Mouse (Mus musculus) limb, embryonic 14.5 days (tissue): ENCODE results near the gene Trim30b. TPM values are rescaled to one million over a fixed set of nuclear protein-coding genes. Genes with fewer than 3 reads are reported as not detected.
A peak's percentile ranks its signal among the peaks of the same experiment; 100 is the strongest.
"Not testable (repeated sequence)": the region's sequence is repeated elsewhere in the genome, so short reads cannot be mapped to it uniquely, and the experiment has no call there.

Experiments
- ATAC-seq: fragments of 200-750 bp; cut with Nextera tagmentation; 2 replicates; pipeline ENCODE4 v1.8.0; 2017; ENCODE audit warnings: low read depth, moderate number of reproducible peaks, moderate TSS enrichment; ENCODE audit not compliant: low FRiP score
- DNase-seq: peaks from one replicate; pipeline ENCODE4 v3.0.0-alpha.2; 2015; ENCODE audit warnings: low spot score
- H3K27ac ChIP-seq: fragments of 300-500 bp; sonication (generic); replicated peaks from 2 replicates; pipeline ENCODE4 v1.5.1; 2014; ENCODE audit warnings: low read depth, mild to moderate bottlenecking, low read length, moderate library complexity, mixed read lengths
- H3K27me3 ChIP-seq: fragments of 300-500 bp; sonication (generic); 2 replicates; pipeline ENCODE4 v1.6.1; 2014; ENCODE audit warnings: low read length, mixed read lengths; ENCODE audit not compliant: control insufficient read depth, insufficient read depth
- H3K36me3 ChIP-seq: fragments of 300-500 bp; sonication (generic); 2 replicates; pipeline ENCODE4 v1.6.1; 2014; ENCODE audit warnings: mild to moderate bottlenecking, low read length, moderate library complexity, mixed read lengths; ENCODE audit not compliant: control insufficient read depth, insufficient read depth
- H3K4me1 ChIP-seq: fragments of 300-500 bp; sonication (generic); 2 replicates; pipeline ENCODE4 v1.6.1; 2014; ENCODE audit warnings: antibody characterized with exemption, low read length, mixed read lengths; ENCODE audit not compliant: control insufficient read depth, insufficient read depth
- H3K4me2 ChIP-seq: fragments of 300-500 bp; sonication (generic); replicated peaks from 2 replicates; pipeline ENCODE4 v1.6.1; 2014; ENCODE audit warnings: low read depth, mild to moderate bottlenecking, low read length, moderate library complexity; ENCODE audit not compliant: severe bottlenecking
- H3K4me3 ChIP-seq: fragments of 300-500 bp; sonication (generic); replicated peaks from 2 replicates; pipeline ENCODE4 v1.5.1; 2014; ENCODE audit warnings: low read length
- H3K9ac ChIP-seq: fragments of 300-500 bp; sonication (generic); 2 replicates; pipeline ENCODE4 v1.6.1; 2014; ENCODE audit warnings: mild to moderate bottlenecking, low read depth, low read length, moderate library complexity; ENCODE audit not compliant: severe bottlenecking
- H3K9me3 ChIP-seq: fragments of 300-500 bp; sonication (generic); 2 replicates; pipeline ENCODE4 v1.6.1; 2016; ENCODE audit warnings: low read length; ENCODE audit not compliant: control insufficient read depth
- POLR2A ChIP-seq: fragments of 200-500 bp; IDR thresholded peaks from 2 replicates; pipeline ENCODE4 v1.8.0; 2012; ENCODE audit warnings: inconsistent platforms, mild to moderate bottlenecking, moderate library complexity, borderline replicate concordance; ENCODE audit not compliant: insufficient read depth, insufficient read length; ENCODE audit errors: extremely low read depth
- WGBS: fragments of 180-500 bp; shearing (Covaris S2); extraction: QIAGEN DNeasy Blood & Tissue Kit; methylation state at CpG from one replicate; pipeline ENCODE4 v1.1.7; 2014; 5-methylcytosine and 5-hydroxymethylcytosine counted together
- polyA plus RNA-seq, 2 experiments: library from polyadenylated mRNA; depleted of rRNA in 1 of 2; stranded (reverse) in 1 of 2; unstranded in 1 of 2; fragments of >200 nt; fragmentation: Nextera tagmentation in 1 of 2; extraction: Ambion mirVana in 1 of 2; gene quantifications; 2 replicates each; pipeline versions ENCODE4 v1.2.1 to v1.2.3; 2012 to 2014

Trim30b gene
- polyA plus RNA-seq, 2 experiments, result 0.06 to 0.07 TPM

DNA sequence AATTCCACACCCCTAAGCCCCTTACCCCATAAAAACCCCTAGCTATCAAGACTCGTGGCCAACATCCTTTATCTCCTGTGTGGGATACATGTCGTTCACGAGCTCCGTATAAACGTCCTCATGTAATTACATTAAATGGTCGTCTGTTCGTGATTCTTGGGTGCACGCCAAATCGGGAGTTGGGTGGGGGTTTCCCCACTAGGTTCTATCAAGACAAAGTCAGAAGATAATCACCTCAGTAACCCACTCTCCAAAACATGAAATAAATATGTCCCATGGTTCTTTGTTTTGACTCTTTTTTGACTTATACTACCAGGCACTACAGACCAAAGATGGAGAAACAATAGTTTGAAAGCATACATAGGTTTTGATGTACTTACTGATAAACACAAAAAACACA lies 47.7 kb downstream of the Trim30b start:
- ATAC-seq (no peak), DNase-seq (no peak)
- H3K9ac ChIP-seq, result no peak overlapping the region
- H3K27ac ChIP-seq, result no peak overlapping the region
- H3K4me1 ChIP-seq, result no peaks in the 10 kb centered on the region
- H3K4me2 ChIP-seq, result no peak overlapping the region
- WGBS, result 69% methylated on average over 9 of the region's 9 CpGs
- TF ChIP-seq POLR2A, result no peak
- no peaks in the 10 kb centered on the region for H3K9me3 ChIP-seq
- H3K36me3 ChIP-seq, result no peaks in the 10 kb centered on the region
- no peak overlapping the region for H3K4me3 ChIP-seq
- no peaks in the 10 kb centered on the region for H3K27me3 ChIP-seq

DNA sequence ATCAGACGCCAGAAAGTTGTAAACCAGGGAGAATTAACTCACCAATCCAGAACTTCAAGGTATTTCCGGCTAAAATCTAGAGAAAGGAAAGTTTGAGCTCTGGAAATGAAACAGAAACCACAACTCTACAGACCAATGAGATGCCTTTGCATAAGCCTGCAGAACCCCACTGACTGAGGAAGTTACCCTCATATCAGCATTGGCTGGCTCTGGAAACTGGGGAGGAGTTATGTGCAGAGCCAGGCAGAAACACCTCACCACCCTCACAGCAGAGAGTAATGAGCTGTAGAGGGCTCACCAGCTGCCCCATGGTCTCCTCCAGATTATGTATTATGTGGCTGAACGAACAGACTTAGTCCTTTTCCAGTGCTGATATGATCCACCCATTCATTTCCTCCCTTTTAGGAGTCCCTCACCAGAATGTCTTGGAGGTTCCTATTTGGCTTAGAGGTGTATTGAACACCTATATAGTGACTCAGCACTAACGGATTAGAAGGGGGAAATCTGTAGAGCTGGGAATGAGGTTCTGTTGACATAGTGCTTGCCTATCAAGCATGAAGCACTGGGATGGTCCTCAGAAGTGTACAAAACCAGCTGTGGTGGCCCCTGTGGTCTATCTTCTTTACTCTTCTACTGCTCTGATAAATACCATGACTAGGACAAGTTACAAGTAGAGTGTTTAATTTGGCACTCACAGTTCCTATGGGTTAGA lies 54.2 kb downstream of the Trim30b start, which contains the start of gene Trim12a:
Trim12a (minus strand) TSS at position 98 of the 712 bp plus-strand sequence.
- H3K4me1 ChIP-seq, H3K27ac ChIP-seq, H3K9me3 ChIP-seq, H3K27me3 ChIP-seq, H3K36me3 ChIP-seq, DNase-seq: not testable (repeated sequence)
- peak; percentile 87 for ATAC-seq
- Histone ChIP-seq H3K9ac (peak within 1 kb of the TSS; percentile 38), H3K4me3 (peak within 1 kb of the TSS; percentile 37), H3K4me2 (peak within 1 kb of the TSS; percentile 49)
- 26% methylated on average over 4 of the region's 4 CpGs for WGBS

DNA sequence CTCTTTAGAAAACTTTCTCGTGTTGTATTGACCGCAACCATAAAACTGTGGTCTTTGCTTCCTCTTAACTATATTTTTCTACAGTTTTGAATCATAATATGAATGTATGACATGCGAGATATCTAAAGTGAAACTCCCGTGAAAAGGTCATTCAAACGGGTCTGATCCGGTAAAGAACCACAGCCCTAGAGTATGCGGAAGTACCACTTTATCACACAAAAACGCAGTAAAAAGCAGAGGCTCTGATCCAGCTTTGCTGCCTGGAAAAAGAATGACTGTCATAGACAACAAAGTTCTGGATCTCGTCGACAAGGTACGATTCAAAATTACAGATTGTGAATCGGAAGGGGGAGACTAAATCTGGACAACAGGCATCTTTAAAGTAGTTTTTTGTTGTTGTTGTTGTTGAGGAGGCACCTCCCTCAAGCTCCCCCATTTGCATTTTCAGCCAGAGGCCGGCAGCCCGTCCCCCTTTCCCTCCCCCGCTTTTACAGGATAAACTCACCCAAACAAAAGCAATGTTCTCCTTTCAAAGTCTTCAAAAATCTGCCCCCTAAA lies 54.8 kb downstream of the Trim30b start:
- 11% methylated on average over 15 of the region's 15 CpGs for WGBS
- peak; percentile 11 for DNase-seq
- no peaks in the 10 kb centered on the region for H3K27me3 ChIP-seq
- no peaks in the 10 kb centered on the region for H3K4me1 ChIP-seq
- H3K4me2 ChIP-seq, result peak overlapping the region; percentile 49
- peak overlapping the region; percentile 37 for H3K4me3 ChIP-seq
- no peak for TF ChIP-seq POLR2A
- ATAC-seq, result peak; percentile 53; the same call in 1 of the 2 replicates
- H3K36me3 ChIP-seq, result no peaks in the 10 kb centered on the region
- peak overlapping the region; percentile 38 for H3K9ac ChIP-seq
- H3K9me3 ChIP-seq, result no peaks in the 10 kb centered on the region
- no peak overlapping the region; the same call in 1 of the 2 replicates for H3K27ac ChIP-seq

Other genes starting within 250 kb of the Trim30b start
- not detected in 2 replicates for gene Ubqln5, start 240.1 kb downstream of the Trim30b start, polyA plus RNA-seq (2012; rRNA removed)
- not detected in 2 replicates for gene Ubqln5, start 240.1 kb downstream of the Trim30b start, polyA plus RNA-seq (2014; fragmentation: Nextera tagmentation; extraction: Ambion mirVana)
- not detected in 2 replicates for gene Olfr643, start 232.5 kb downstream of the Trim30b start, polyA plus RNA-seq (2012; rRNA removed)
- gene Olfr643, start 232.5 kb downstream of the Trim30b start, polyA plus RNA-seq (2014; fragmentation: Nextera tagmentation; extraction: Ambion mirVana), result not detected in 2 replicates
- gene Ubqln3, start 226.6 kb downstream of the Trim30b start, polyA plus RNA-seq (2012; rRNA removed), result not detected in 2 replicates
- not detected in 2 replicates for gene Ubqln3, start 226.6 kb downstream of the Trim30b start, polyA plus RNA-seq (2014; fragmentation: Nextera tagmentation; extraction: Ambion mirVana)
- not detected in 2 replicates for gene Ubqlnl, start 219.3 kb downstream of the Trim30b start, polyA plus RNA-seq (2012; rRNA removed)
- gene Ubqlnl, start 219.3 kb downstream of the Trim30b start, polyA plus RNA-seq (2014; fragmentation: Nextera tagmentation; extraction: Ambion mirVana), result not detected in 2 replicates
- gene Olfm5, start 205.1 kb downstream of the Trim30b start, polyA plus RNA-seq (2012; rRNA removed), result not detected in 2 replicates
- not detected in 2 replicates for gene Olfm5, start 205.1 kb downstream of the Trim30b start, polyA plus RNA-seq (2014; fragmentation: Nextera tagmentation; extraction: Ambion mirVana)
- 0.05 and 0.08 TPM in 2 replicates for gene Olfr648, start 186.5 kb downstream of the Trim30b start, polyA plus RNA-seq (2012; rRNA removed)
- gene Olfr648, start 186.5 kb downstream of the Trim30b start, polyA plus RNA-seq (2014; fragmentation: Nextera tagmentation; extraction: Ambion mirVana), result 0.21 and 0.35 TPM in 2 replicates
- not detected in 2 replicates for gene Olfr649, start 173.9 kb downstream of the Trim30b start, polyA plus RNA-seq (2012; rRNA removed)
- not detected in 2 replicates for gene Olfr649, start 173.9 kb downstream of the Trim30b start, polyA plus RNA-seq (2014; fragmentation: Nextera tagmentation; extraction: Ambion mirVana)
- 1.1 and 1.4 TPM in 2 replicates for gene Trim6, start 151.1 kb downstream of the Trim30b start, polyA plus RNA-seq (2012; rRNA removed)
- 0.28 and 0.43 TPM in 2 replicates for gene Trim6, start 151.1 kb downstream of the Trim30b start, polyA plus RNA-seq (2014; fragmentation: Nextera tagmentation; extraction: Ambion mirVana)
- gene Trim34a, start 125.4 kb downstream of the Trim30b start, polyA plus RNA-seq (2012; rRNA removed), result 3.4 and 3.5 TPM in 2 replicates
- 1.6 and 1.9 TPM in 2 replicates for gene Trim34a, start 125.4 kb downstream of the Trim30b start, polyA plus RNA-seq (2014; fragmentation: Nextera tagmentation; extraction: Ambion mirVana)
- gene Trim5, start 81.8 kb downstream of the Trim30b start, polyA plus RNA-seq (2012; rRNA removed), result 0.20 and 0.29 TPM in 2 replicates
- gene Trim5, start 81.8 kb downstream of the Trim30b start, polyA plus RNA-seq (2014; fragmentation: Nextera tagmentation; extraction: Ambion mirVana), result 0.10 and 0.25 TPM in 2 replicates
- 6.5 and 9.1 TPM in 2 replicates for gene Trim12a, start 54.4 kb downstream of the Trim30b start, polyA plus RNA-seq (2012; rRNA removed)
- 5.7 and 6.0 TPM in 2 replicates for gene Trim12a, start 54.4 kb downstream of the Trim30b start, polyA plus RNA-seq (2014; fragmentation: Nextera tagmentation; extraction: Ambion mirVana)
- 0.04 and 0.11 TPM in 2 replicates for gene Trim34b, start 40.4 kb downstream of the Trim30b start, polyA plus RNA-seq (2012; rRNA removed)
- gene Trim34b, start 40.4 kb downstream of the Trim30b start, polyA plus RNA-seq (2014; fragmentation: Nextera tagmentation; extraction: Ambion mirVana), result 0.33 TPM in 1 of 2 replicates, not detected in the other
- gene Trim12c, start 16.5 kb downstream of the Trim30b start, polyA plus RNA-seq (2012; rRNA removed), result 3.6 and 4.4 TPM in 2 replicates
- 1.7 TPM in 2 replicates for gene Trim12c, start 16.5 kb downstream of the Trim30b start, polyA plus RNA-seq (2014; fragmentation: Nextera tagmentation; extraction: Ambion mirVana)
- 0.24 TPM in 1 of 2 replicates, not detected in the other for gene Trim30c, start 31.0 kb upstream of the Trim30b start, polyA plus RNA-seq (2012; rRNA removed)
- 0.14 and 0.30 TPM in 2 replicates for gene Trim30c, start 31.0 kb upstream of the Trim30b start, polyA plus RNA-seq (2014; fragmentation: Nextera tagmentation; extraction: Ambion mirVana)
- 1.2 and 1.4 TPM in 2 replicates for gene Trim30a, start 95.3 kb upstream of the Trim30b start, polyA plus RNA-seq (2012; rRNA removed)
- 1.3 and 1.9 TPM in 2 replicates for gene Trim30a, start 95.3 kb upstream of the Trim30b start, polyA plus RNA-seq (2014; fragmentation: Nextera tagmentation; extraction: Ambion mirVana)
- gene Trim30d, start 138.0 kb upstream of the Trim30b start, polyA plus RNA-seq (2012; rRNA removed), result 0.36 and 0.40 TPM in 2 replicates
- 0.36 and 0.50 TPM in 2 replicates for gene Trim30d, start 138.0 kb upstream of the Trim30b start, polyA plus RNA-seq (2014; fragmentation: Nextera tagmentation; extraction: Ambion mirVana)
- not detected in 2 replicates for gene Olfr651, start 180.2 kb upstream of the Trim30b start, polyA plus RNA-seq (2012; rRNA removed)
- gene Olfr651, start 180.2 kb upstream of the Trim30b start, polyA plus RNA-seq (2014; fragmentation: Nextera tagmentation; extraction: Ambion mirVana), result not detected in 2 replicates
- gene Olfr652, start 191.0 kb upstream of the Trim30b start, polyA plus RNA-seq (2012; rRNA removed), result not detected in 2 replicates
- not detected in 2 replicates for gene Olfr652, start 191.0 kb upstream of the Trim30b start, polyA plus RNA-seq (2014; fragmentation: Nextera tagmentation; extraction: Ambion mirVana)
- not detected in 2 replicates for gene Olfr653, start 207.4 kb upstream of the Trim30b start, polyA plus RNA-seq (2012; rRNA removed)
- gene Olfr653, start 207.4 kb upstream of the Trim30b start, polyA plus RNA-seq (2014; fragmentation: Nextera tagmentation; extraction: Ambion mirVana), result not detected in 2 replicates
- gene Olfr654, start 217.1 kb upstream of the Trim30b start, polyA plus RNA-seq (2012; rRNA removed), result not detected in 2 replicates
- gene Olfr654, start 217.1 kb upstream of the Trim30b start, polyA plus RNA-seq (2014; fragmentation: Nextera tagmentation; extraction: Ambion mirVana), result not detected in 2 replicates
- not detected in 2 replicates for gene Olfr655, start 231.9 kb upstream of the Trim30b start, polyA plus RNA-seq (2012; rRNA removed)
- gene Olfr655, start 231.9 kb upstream of the Trim30b start, polyA plus RNA-seq (2014; fragmentation: Nextera tagmentation; extraction: Ambion mirVana), result not detected in 2 replicates
- gene Olfr656, start 244.1 kb upstream of the Trim30b start, polyA plus RNA-seq (2012; rRNA removed), result not detected in 2 replicates
- not detected in 2 replicates for gene Olfr656, start 244.1 kb upstream of the Trim30b start, polyA plus RNA-seq (2014; fragmentation: Nextera tagmentation; extraction: Ambion mirVana)